Mouse (Mus musculus): ENCODE data around the gene Xpnpep1. TPM values are rescaled to one million over a fixed set of nuclear protein-coding genes. Genes with fewer than 3 reads are reported as not detected.

Xpnpep1 gene
- total and polyA plus RNA-seq, 3 experiments, result 82.8 to 99.6 (median 96.0) TPM

DNA sequence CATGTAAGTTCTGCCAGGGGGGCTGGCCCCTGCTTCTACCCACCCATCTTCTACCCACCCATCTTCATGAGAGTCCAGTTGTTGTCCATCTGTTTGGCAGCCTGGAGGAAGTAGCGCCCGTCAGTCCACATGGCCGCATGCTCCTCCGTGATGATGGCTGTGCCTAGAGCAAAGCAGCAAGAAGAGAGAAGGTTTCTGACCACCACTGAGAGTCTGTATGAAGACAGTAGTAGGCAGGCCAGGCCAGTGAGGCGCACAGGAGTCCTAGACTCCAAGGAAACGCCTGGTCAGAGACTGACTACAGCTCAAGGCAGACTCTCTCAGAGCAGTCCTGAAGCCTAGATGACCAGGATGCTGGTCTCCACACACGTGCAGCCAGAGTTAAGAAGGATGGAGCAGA, 26.7 kb downstream of the Xpnpep1 start:
- dilution Hi-C loops (cut with MboI; ENCODE audit: extremely low pct_ligation_motif_present, extremely low pct_unique_long_range_greater_than_20kb, low sequenced_read_pairs) (no loop called here), in situ Hi-C loops (cut with MboI; ENCODE audit: low pct_ligation_motif_present, low pct_unique_long_range_greater_than_20kb, low sequenced_read_pairs) (loop anchor here (25.0 kb wide), 1 partner anchor 324 kb away; no protein-coding TSS in a partner anchor)
- TF ChIP-seq MAFK (IDR thresholded peaks at IDR 0.05; ENCODE audit: insufficient replicate concordance, low read length), result no peak
- no peak for TF ChIP-seq NELFE (IDR thresholded peaks at IDR 0.05; ENCODE audit: low read depth, low read length)
- TF ChIP-seq MAZ (IDR thresholded peaks at IDR 0.05; ENCODE audit: low read depth, low read length), result no peak
- no peak for TF ChIP-seq MEF2A (IDR thresholded peaks at IDR 0.05; ENCODE audit: borderline replicate concordance, low read depth, low read length)
- no peak for TF ChIP-seq ZNF384 (IDR thresholded peaks at IDR 0.05; ENCODE audit: low read depth, low read length)
- TF ChIP-seq KAT2A (IDR thresholded peaks at IDR 0.05; ENCODE audit: insufficient replicate concordance, low read length), result no peak
- no peak for TF ChIP-seq POLR2A (IDR thresholded peaks at IDR 0.05; ENCODE audit: low read depth, low read length)
- no peak for TF ChIP-seq USF2 (conservative IDR thresholded peaks at IDR 0.05; ENCODE audit: low read depth, low read length)
- TF ChIP-seq JUN (IDR thresholded peaks at IDR 0.05; ENCODE audit: insufficient read depth, low read depth, low read length), result no peak
- no peaks in the 10 kb centered on the region for H3K9me3 ChIP-seq (replicated peaks; ENCODE audit: low read length)
- H3K79me2 ChIP-seq (replicated peaks; ENCODE audit: control insufficient read depth, extremely low read depth, insufficient read depth, poor library complexity, severe bottlenecking), result no peaks in the 10 kb centered on the region
- H3K27ac ChIP-seq (ENCODE audit: insufficient read depth, low read depth), result no peak overlapping the region
- peaks cover 0 to 10% of the 10 kb centered on the region in 2 experiments; a peak in 2 of 4 replicates for H3K4me1 ChIP-seq (ENCODE audit: control insufficient read depth in 1 of 2, insufficient read depth in 2 of 2)
- no peak overlapping the region for H3K4me2 ChIP-seq (ENCODE audit: insufficient read depth, low read depth, poor library complexity, severe bottlenecking)
- no peaks in the 10 kb centered on the region for H3K27me3 ChIP-seq (replicated peaks)
- DNase-seq (ENCODE audit: extremely low read depth), result no peak
- H3K9ac ChIP-seq (ENCODE audit: insufficient read depth, low read depth), result no peak overlapping the region
- no peak overlapping the region for H3K4me3 ChIP-seq (replicated peaks in 1 of 3; ENCODE audit: low read depth in 2 of 3, low read length in 2 of 3, poor library complexity in 1 of 3)
- peaks cover 33 to 99% of the 10 kb centered on the region in 2 experiments for H3K36me3 ChIP-seq (replicated peaks in 1 of 2; ENCODE audit: control insufficient read depth in 1 of 2, insufficient read depth in 1 of 2, low read length in 1 of 2)

GRCm38 (mm10) chr19:53010941-53011340, 29.1 kb downstream of the Xpnpep1 start:
- dilution Hi-C loops (cut with MboI; ENCODE audit: extremely low pct_ligation_motif_present, extremely low pct_unique_long_range_greater_than_20kb, low sequenced_read_pairs) (no loop called here), in situ Hi-C loops (cut with MboI; ENCODE audit: low pct_ligation_motif_present, low pct_unique_long_range_greater_than_20kb, low sequenced_read_pairs) (loop anchor here (25.0 kb wide), 1 partner anchor 326 kb away; no protein-coding TSS in a partner anchor)
- Histone ChIP-seq H3K4me3 (replicated peaks in 1 of 3; ENCODE audit: low read depth in 2 of 3, low read length in 2 of 3, poor library complexity in 1 of 3) (no peak overlapping the region), H3K27me3 (replicated peaks) (no peaks in the 10 kb centered on the region), H3K4me1 (ENCODE audit: control insufficient read depth in 1 of 2, insufficient read depth in 2 of 2) (peaks cover 0 to 10% of the 10 kb centered on the region in 2 experiments; a peak in 2 of 4 replicates), H3K9me3 (replicated peaks; ENCODE audit: low read length) (peaks cover 3% of the 10 kb centered on the region), H3K9ac (ENCODE audit: insufficient read depth, low read depth) (no peak overlapping the region), H3K27ac (ENCODE audit: insufficient read depth, low read depth) (no peak overlapping the region), H3K79me2 (replicated peaks; ENCODE audit: control insufficient read depth, extremely low read depth, insufficient read depth, poor library complexity, severe bottlenecking) (no peaks in the 10 kb centered on the region), H3K4me2 (ENCODE audit: insufficient read depth, low read depth, poor library complexity, severe bottlenecking) (no peak overlapping the region), H3K36me3 (replicated peaks in 1 of 2; ENCODE audit: control insufficient read depth in 1 of 2, insufficient read depth in 1 of 2, low read length in 1 of 2) (peaks cover 43 to 100% of the 10 kb centered on the region in 2 experiments)
- no peak for DNase-seq (ENCODE audit: extremely low read depth)
- TF ChIP-seq POLR2A (IDR thresholded peaks at IDR 0.05; ENCODE audit: low read depth, low read length) (no peak), ELF1 (IDR thresholded peaks at IDR 0.05; ENCODE audit: low read depth, low read length) (no peak), UBTF (IDR thresholded peaks at IDR 0.05; ENCODE audit: low read depth, low read length) (no peak), KAT2A (IDR thresholded peaks at IDR 0.05; ENCODE audit: insufficient replicate concordance, low read length) (no peak), IRF4 (IDR thresholded peaks at IDR 0.05; ENCODE audit: low read depth, low read length) (no peak), E2F4 (IDR thresholded peaks at IDR 0.05; ENCODE audit: insufficient replicate concordance, low read depth, low read length) (no peak), CTCF (conservative IDR thresholded peaks at IDR 0.05 in 1 of 2, IDR thresholded peaks at IDR 0.05 in 1 of 2; ENCODE audit: low read depth in 2 of 2, low read length in 2 of 2) (no peak), POLR2AphosphoS2 (IDR thresholded peaks at IDR 0.05; ENCODE audit: low read depth, low read length) (no peak)
